Mouse (Mus musculus) megakaryocyte-erythroid progenitor cell, adult 5-6 weeks (primary cell): ENCODE results near the gene Gm21860. TPM values are rescaled to one million over a fixed set of nuclear protein-coding genes. Genes with fewer than 3 reads are reported as not detected.
"Not testable (repeated sequence)": the region's sequence is repeated elsewhere in the genome, so short reads cannot be mapped to it uniquely, and the experiment has no call there.

Source experiments
- ATAC-seq: replicated peaks from 2 replicates; pipeline ENCODE4 v1.8.0; 2016; ENCODE audit warnings: mild to moderate bottlenecking, inconsistent platforms; ENCODE audit not compliant: severe bottlenecking, poor library complexity, low FRiP score, low TSS enrichment
- total RNA-seq, 2 experiments: library from RNA; stranded (forward) in 1 of 2; stranded (reverse) in 1 of 2; fragments of 200-1000, 215-1000 nt in 1 of 2; fragments of >200 nt in 1 of 2; fragmentation: Nextera tagmentation in 1 of 2; gene quantifications; 2 replicates each; pipeline ENCODE4 v1.2.3; 2014 to 2017

The Gm21860 gene
- total RNA-seq, 2 experiments from 2014 or later, result not detected

DNA sequence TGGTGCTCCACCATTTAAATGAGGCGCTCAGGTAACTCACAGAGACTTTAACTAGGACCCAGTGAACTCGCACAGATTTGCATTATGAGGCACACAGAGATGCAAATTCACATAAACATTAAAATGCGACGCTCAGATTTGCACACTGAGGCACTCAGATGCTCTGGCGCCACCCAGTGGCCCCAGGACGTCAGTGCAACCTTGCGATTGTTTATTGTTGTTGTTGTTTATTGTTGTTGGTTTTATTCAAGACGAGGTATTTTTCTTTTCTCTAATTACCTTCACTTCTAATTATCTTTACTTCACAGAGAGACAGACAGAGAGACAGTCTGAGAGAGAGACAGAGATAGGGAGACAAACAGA lies 20.3 kb downstream of the Gm21860 start:
- ATAC-seq, result not testable (repeated sequence)

DNA sequence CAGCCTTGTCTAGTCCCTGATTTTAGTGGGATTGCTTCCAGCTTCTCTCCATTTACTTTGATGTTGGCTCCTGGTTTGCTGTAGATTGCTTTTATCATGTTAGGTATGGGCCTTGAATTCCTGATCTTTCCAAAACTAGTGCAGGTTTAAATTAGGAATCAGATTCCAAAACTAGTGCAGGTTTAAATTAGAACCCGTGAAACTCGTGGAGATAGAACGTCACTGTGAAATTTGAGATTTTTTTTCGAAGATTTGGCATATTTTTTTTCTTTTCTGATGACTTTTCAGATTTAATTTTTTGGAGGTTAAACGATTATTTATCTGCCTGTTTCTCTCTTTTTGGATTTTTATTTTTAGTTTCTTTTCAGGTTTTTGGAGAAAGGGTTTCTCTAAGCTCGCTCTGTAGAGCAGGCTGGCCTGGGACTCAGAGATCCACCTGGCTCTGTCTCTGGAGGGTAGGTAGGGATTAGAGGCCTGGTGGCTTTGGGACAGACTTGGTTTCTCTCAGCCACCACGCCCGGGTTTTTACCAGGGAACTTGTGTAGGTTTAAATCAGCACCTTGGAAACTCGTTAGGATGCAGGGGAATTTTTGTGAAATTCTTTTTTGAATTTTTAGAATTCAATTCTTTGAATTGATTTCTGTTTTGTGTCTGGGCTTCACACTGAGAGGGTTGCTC lies 20.8 kb downstream of the Gm21860 start:
- not testable (repeated sequence) for ATAC-seq

DNA sequence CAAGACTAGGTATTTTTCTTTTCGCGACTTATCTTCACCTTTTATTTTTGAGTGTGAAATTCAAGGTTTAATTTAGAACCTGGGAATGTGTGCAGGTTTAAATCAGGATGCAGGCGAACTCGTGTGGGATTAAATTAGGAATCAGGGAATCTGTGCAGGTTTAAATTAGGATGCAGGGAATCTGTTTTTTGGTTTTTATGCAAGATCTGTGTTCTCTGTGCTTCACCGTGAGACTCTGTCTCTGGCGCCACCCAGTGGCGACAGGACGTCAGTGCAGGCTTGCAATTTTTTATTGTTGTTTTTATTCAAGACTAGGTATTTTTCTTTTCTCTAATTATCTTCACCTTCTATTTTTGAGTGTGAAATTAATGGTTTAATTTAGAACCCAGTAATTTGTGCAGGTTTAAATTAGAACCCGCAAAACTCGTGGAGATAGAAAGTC lies 22.5 kb downstream of the Gm21860 start:
- peak; percentile 45 for ATAC-seq

DNA sequence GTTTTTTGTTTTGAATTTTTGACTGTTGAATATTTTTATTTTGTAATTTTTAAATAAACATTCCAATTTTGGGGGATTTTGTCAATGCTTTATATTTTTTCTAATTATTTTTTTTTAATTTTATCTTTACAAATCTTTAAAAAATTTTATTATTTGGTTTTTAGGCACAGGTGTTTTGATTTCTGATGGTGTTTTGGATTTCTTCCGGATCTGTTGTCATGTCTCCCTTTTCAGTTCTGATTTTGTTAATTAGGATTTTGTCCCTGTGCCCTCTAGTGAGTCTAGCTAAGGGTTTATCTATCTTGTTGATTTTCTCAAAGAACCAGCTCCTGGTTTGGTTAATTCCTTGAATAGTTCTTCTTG lies 23.0 kb downstream of the Gm21860 start:
- ATAC-seq, result not testable (repeated sequence)

DNA sequence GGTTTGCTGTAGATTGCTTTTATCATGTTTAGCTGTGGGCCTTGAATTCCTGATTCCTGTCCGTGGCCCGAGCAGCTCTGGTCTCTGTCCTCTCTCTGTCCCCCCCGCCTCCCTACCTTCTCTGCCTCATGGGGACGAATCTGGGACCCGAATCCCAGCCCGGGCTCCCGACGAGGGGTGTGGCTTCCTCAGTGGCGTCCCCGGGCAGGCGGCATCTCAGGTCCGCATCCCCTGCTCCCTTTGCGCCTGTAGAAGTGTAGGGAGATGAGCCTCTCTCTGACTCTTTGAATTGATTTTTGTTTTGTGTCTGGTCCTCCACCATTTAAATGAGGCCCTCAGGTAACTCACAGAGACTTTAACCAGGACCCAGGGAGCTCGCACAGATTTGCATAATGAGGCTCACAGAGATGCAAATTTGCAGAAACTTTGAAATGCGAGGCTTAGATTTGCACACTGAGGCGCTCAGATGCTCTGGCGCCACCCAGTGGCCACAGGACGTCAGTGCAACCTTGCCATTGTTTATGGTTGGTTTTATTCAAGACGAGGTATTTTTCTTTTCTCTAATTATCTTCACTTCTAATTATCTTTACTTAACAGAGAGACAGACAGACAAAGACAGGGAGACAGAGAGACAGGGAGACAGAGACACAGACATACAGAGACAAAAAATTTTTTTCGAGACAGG lies 23.6 kb downstream of the Gm21860 start:
- ATAC-seq, result peak; percentile 74

DNA sequence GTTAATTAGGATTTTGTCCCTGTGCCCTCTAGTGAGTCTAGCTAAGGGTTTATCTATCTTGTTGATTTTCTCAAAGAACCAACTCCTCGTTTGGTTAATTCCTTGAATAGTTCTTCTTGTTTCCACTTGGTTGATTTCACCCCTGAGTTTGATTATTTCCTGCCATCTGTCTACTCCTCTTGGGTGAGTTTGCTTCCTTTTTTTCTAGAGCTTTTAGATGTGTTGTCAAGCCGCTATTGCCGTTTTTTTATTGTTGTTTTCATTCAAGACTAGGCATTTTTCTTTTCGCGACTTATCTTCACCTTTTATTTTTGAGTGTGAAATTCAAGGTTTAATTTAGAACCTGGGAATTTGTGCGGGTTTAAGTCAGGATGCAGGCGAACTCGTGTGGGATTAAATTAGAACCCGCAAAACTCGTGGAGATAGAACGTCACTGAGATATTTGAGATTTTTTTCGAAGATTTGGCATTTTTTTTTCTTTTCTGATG lies 24.8 kb downstream of the Gm21860 start:
- not testable (repeated sequence) for ATAC-seq

DNA sequence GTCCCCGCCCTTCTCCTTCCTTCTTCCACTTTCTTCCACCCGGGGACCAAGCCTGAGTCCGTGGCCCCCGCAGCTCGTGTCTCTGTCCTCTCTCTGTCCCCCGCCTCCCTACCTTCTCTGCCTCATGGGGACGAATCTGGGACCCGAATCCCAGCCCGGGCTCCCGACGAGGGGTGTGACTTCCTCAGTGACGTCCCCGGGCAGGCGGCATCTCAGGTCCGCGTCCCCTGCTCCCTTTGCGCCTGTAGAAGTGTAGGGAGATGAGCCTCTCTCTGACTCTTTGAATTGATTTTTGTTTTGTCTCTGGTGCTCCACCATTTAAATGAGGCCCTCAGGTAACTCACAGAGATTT lies 25.7 kb downstream of the Gm21860 start:
- peak; percentile 84 for ATAC-seq

DNA sequence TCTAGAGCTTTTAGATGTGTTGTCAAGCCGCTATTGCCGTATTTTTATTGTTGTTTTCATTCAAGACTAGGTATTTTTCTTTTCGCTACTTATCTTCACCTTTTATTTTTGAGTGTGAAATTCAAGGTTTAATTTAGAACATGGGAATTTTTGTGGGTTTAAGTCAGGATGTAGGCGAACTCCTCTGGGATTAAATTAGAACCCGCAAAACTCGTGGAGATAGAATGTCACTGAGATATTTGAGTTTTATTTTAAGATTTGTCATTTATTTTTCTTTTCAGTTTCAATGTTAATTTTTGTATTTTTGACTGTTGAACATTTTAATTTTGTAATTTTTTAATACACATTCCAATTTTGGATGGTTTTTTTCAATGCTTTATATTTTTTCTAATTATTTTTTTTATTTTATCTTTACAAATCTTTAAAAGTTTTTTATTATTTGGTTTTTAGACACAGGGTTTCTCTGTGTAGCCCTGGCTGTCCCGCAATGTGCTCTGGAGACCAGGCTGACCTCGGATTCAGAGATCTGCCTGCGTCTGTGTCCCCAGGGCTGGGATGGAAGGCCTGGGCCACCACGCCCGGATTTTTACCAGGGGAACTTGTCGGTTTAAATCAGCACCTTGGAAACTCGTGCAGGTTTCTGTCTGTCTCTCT lies 26.2 kb downstream of the Gm21860 start:
- not testable (repeated sequence) for ATAC-seq

DNA sequence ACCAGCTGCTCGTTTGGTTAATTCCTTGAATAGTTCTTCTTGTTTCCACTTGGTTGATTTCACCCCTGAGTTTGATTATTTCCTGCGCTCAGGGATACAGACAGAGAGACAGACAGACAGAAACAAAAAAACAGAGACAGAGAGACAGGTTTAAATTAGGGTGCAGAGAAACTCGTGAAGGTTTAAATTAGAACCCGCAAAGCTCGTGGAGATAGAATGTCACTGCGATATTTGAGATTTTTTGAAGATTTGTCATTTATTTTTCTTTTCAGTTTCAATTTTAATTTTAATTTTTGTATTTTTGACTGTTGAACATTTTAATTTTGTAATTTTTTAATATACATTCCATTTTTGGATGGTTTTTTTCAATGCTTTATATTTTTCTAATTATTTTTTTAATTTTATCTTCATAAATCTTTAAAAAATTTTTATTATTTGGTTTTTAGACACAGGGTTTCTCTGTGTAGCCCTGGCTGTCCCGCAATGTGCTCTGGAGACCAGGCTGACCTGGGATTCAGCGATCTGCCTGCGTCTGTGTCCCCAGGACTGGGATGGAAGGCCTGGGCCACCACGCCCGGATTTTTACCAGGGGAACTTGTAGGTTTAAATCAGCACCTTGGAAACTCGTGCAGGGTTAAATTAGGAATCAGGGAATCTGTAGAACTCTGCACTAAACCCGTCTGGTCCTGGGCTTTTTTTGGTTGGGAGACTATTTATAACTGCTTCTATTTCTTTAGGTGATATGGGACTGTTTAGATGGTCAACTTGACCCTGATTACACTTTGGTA lies 27.3 kb downstream of the Gm21860 start:
- ATAC-seq, result not testable (repeated sequence)

DNA sequence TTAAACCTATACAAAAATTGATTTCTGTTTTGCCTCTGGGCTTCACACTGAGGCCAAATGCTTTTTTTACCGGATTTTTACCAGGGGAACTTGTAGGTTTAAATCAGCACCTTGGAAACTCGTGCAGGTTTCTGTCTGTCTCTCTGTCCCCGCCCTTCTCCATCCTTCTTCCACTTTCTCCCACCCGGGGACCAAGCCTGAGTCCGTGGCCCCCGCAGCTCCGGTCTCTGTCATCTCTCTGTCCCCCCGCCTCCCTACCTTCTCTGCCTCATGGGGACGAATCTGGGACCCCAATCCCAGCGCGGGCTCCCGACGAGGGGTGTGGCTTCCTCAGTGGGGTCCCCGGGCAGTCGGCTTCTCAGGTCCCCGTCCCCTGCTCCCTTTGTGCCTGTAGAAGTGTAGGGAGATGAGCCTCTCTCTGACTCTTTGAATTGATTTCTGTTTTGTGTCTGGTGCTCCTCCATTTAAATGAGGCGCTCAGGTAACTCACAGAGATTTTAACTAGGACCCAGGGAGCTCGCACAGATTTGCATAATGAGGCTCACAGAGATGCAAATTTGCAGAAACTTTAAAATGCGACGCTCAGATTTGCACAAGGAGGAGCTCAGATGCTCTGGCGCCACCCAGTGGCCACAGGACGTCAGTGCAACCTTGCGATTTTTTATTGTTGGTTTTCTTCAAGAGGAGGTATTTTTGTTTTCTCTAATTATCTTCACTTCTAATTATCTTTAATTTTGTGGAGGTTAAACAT lies 28.7 kb downstream of the Gm21860 start:
- peak; percentile 51; the same call in 1 of the 2 replicates for ATAC-seq

DNA sequence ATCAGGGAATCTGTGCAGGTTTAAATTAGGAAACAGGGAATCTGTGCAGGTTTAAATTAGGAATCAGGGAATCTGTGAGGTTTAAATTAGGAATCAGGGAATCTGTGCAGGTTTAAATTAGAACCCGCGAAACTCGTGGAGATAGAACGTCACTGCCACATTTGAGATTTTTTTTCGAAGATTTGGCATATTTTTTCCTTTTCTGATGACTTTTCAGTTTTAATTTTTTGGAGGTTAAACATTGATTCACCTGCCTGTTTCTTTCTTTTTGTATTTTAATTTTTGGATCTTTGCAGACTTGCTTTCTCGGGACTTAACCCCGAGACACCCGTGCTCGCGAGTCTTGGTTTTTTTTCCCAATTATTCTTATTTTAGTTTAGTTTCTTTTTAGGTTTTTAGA lies 29.5 kb downstream of the Gm21860 start:
- ATAC-seq, result not testable (repeated sequence)

DNA sequence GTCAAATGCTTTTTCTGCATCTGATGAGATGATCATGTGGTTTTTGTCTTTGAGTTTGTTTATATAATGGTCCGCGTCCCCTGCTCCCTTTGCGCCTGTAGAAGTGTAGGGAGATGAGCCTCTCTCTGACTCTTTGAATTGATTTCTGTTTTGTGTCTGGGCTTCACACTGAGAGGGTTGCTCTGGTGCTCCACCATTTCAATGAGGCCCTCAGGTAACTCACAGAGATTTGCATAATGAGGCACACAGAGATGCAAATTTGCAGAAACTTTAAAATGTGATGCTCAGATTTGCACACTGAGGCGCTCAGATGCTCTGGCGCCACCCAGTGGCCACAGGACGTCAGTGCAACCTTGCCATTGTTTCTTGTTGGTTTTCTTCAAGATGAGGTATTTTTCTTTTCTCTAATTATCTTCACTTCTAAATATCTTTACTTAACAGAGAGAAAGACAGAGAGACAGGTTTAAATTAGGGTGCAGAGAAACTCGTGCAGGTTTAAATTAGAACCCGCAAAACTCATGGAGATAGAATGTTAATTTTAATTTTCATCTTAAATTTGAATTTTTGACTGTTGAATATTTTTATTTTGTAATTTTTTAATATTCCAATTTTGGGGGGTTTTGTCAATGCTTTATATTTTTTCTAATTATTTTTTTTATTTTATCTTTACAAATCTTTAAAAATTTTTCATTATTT lies 30.5 kb downstream of the Gm21860 start:
- peak; percentile 51; the same call in 1 of the 2 replicates for ATAC-seq

DNA sequence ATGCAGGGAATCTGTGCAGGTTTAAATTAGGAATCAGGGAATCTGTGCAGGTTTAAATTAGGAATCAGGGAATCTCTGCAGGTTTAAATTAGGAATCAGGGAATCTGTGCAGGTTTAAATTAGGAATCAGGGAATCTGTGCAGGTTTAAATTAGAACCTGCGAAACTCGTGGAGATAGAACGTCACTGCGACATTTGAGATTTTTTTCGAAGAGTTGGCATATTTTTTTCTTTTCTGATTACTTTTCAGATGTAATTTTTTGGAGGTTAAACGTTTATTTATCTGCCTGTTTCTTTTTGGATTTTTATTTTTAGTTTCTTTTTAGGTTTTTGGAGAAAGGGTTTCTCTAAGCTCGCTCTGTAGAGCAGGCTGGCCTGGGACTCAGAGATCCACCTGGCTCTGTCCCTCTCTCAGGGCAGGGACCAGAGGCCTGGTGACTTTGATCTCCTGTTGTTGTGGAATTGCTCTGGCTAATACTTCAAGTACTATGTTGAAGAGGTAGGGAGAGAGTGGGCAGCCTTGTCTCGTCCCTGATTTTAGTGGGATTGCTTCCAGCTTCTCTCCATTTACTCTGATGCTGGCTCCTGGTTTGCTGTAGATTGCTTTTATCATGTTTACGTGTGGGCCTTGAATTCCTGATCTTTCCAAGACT lies 31.2 kb downstream of the Gm21860 start:
- ATAC-seq, result 0 out of 2 replicates have a peak, but pooled peaks have one; percentile 53

DNA sequence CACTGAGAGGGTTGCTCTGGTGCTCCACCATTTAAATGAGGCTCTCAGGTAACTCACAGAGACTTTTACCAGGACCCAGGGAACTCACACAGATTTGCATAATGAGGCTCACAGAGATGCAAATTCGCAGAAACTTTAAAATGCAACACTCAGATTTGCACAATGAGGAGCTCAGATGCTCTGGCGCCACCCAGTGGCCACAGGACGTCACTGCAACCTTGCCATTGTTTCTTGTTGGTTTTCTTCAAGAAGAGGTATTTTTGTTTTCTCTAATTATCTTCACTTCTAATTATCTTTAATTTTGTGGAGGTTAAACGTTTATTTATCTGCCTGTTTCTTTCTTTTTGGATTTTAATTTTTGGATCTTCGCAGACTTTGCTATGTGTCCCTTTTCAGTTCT lies 34.1 kb downstream of the Gm21860 start:
- ATAC-seq, result not testable (repeated sequence)

DNA sequence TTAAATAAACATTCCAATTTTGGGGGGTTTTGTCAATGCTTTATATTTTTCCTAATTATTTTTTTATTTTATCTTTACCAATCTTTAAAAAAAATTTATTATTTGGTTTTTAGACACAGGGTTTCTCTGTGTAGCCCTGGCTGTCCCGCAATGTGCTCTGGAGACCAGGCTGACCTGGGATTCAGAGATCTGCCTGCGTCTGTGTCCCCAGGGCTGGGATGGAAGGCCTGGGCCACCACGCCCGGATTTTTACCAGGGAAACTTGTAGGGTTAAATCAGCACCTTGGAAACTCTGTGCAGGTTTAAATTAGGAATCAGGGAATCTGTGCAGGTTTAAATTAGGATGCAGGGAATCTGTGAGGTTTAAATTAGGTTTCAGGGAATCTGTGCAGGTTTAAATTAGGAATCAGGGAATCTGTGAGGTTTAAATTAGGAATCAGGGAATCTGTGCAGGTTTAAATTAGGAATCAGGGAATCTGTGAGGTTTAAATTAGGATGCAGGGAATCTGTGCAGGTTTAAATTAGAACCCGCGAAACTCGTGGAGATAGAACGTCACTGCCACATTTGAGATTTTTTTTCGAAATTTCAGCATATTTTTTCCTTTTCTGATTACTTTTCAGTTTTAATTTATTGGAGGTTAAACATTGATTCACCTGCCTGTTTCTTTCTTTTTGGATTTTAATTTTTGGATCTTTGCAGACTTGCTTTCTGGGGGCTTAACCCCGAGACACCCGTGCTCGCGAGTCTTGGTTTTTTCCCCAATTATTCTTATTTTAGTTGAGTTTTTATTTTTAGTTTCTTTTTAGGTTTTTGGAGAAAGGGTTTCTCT lies 35.0 kb downstream of the Gm21860 start:
- ATAC-seq, result not testable (repeated sequence)

DNA sequence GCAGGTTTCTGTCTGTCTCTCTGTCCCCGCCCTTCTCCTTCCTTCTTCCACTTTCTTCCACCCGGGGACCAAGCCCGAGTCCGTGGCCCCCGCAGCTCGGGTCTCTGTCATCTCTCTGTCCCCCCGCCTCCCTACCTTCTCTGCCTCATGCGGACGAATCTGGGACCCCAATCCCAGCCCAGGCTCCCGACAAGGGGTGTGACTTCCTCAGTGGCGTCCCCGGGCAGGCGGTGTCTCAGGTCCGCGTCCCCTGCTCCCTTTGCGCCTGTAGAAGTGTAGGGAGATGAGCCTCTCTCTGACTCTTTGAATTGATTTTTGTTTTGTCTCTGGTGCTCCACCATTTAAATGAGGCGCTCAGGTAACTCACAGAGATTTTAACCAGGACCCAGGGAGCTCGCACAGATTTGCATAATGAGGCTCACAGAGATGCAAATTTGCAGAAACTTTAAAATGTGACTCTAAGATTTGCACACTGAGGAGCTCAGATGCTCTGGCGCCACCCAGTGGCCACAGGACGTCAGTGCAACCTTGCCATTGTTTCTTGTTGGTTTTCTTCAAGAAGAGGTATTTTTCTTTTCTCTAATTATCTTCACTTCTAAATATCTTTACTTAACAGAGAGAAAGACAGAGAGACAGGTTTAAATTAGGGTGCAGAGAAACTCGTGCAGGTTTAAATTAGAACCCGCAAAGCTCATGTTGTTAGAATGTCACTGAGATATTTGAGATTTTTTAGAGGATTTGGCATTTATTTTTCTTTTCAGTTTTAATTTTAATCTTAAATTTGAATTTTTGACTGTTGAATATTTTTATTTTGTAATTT lies 35.8 kb downstream of the Gm21860 start:
- ATAC-seq, result peak; percentile 100
